Mouse (Mus musculus): Measurements from ENCODE around the gene 2510002D24Rik. TPM values are rescaled to one million over a fixed set of nuclear protein-coding genes. Genes with fewer than 3 reads are reported as not detected.

The 2510002D24Rik gene
- total RNA-seq (2021), result 10 to 100 TPM; 20.3 to 20.8 TPM

DNA sequence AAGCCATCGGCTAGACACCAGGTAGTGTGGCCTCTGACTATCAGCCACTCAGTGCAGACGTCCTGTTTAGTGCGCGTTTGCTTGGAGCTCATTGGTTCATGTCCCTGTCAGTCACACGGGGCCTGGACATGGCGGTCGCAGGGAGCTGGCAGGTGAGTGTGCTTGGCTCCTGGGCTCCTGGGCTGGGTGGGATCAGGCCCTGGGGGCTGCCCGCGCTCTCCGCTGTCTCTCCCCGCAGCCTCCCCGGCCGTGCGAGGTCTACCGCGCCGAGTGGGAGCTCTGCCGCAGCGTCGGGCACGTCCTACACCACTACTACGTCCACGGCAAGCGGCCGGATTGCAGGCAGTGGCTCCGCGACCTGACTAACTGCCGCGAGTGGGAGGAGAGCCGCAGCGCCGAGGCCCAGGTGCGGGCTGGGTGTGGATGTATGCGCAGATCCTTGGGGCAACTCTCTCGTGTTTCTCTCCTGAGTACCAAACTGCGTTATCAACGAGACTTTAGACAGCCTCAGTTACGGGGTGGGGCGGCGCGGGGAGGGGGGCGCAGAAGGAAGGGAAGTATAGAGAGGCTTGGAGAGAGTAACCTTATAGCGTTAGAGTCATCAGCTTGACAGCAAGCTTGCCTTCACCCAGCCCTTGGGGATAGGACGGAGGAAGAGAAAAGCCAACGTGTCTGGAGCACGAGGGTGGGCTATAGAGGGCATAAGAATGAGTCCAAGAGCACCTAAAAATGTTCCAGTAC is at the start of gene 2510002D24Rik, which contains the start of gene Gm28539:
TSS of gene 2510002D24Rik (plus strand) at position 111 of the 741 bp plus-strand sequence.
TSS of gene Gm28539 (plus strand) at position 117 of the 741 bp plus-strand sequence.
- intact Hi-C loops (cut with DNase I), result no loop called here
- peak; percentile 96 for DNase-seq

GRCm38 (mm10) chr16:18786652-18787051 is 49.7 kb upstream of the 2510002D24Rik start:
- intact Hi-C loops (cut with DNase I), result no loop called here
- no peak for DNase-seq

DNA sequence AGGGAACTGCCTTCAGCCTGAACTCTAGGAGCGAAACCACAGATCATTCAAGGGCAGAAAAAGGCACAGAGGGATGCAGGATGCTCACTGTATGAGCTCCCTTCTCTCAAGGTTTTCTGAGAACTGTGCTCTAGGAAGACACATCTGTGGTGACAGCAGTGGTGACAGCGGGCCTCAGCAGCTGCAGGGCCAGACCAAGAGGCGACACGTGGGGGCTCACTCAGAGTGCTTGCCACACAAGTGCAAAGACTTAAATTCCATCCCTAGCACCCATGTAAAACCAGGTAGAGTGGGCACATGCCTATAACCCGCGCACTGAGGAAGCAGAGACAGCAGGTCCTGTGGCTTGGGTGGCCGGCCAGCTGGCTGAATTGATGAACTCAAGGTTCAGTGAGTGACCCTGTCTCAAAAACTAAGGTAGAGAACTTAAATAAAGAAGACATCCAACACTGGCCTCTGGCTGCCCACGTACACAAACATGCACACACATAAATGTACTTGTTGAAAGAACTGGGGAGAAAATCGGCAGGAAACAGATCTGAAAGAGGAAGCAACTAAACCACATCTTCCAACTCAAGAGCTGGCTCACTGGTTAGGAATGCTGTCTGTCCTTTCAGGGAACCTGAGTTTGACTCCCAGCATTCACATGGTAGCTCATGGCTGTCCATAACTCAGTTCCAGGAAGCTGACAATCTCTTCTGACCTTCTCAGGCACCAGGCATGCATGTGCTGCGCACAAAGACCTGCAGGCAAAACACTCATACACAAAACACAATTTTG is 47.6 kb upstream of the 2510002D24Rik start:
- no peak for DNase-seq
- intact Hi-C loops (cut with DNase I), result no loop called here

GRCm38 (mm10) chr16:18795223-18795899 is 41.0 kb upstream of the 2510002D24Rik start:
- intact Hi-C loops (cut with DNase I), result loop anchor here (5.0 to 10.0 kb wide), 3 partner anchors 78 to 351 kb away; partner anchors contain the start of genes Gm49601 and Sept5
- no peak for DNase-seq

DNA sequence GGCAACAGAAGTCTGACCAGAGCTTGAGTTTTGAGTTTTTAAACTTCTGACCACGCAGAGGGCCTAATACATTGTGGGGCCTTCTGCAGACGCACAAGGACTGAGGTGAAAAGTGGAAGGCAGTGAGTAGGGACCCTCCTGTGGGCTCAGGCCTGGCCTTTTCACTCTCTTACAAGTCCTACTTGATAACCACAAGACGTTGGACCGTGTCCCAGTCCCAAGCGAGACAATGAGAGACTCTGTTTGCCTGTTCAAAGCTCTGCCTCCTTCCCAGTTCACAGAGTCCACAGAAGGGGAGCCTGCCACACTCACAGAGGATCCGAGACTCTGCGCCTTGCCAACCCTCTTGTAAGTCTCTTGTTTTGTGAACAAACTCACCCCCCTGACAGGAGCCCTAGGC is 39.7 kb upstream of the 2510002D24Rik start:
- no peak for DNase-seq

DNA sequence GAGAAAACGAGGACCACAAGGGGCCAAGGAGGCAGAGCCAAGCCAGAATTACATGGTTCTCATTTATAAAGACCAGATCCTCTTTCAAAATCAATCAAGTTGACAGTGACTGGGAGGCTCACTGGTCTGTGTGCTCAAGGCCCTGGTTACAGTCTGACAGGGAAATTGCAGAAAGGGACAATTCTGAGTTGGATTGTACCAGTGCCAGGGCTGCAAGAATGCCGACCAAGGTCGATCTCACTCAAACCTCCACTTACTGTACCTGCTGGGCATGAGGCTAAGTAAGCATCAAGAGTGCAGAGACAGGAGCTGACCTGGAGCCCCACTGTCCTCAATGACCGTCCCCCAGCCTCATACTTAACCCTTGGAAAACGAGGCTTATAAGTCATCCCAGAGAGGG is 38.2 kb upstream of the 2510002D24Rik start:
- DNase-seq, result no peak
- intact Hi-C loops (cut with DNase I), result loop anchor here (5.0 to 10.0 kb wide), 3 partner anchors 81 to 353 kb away; partner anchors contain the start of genes Gm49601 and Sept5

More for the DNA sequence above, 39.7 kb upstream of the 2510002D24Rik start:
- intact Hi-C loops (cut with DNase I), result loop anchor here (5.0 to 10.0 kb wide), 3 partner anchors 79 to 352 kb away; partner anchors contain the start of genes Gm49601 and Sept5

GRCm38 (mm10) chr16:18798841-18799240 is 37.5 kb upstream of the 2510002D24Rik start:
- intact Hi-C loops (cut with DNase I), result loop anchor here (1.0 to 10.0 kb wide), 4 partner anchors 82 to 354 kb away; partner anchors contain the start of genes Gm49601 and Sept5
- peak; percentile 48 to 66 for DNase-seq

GRCm38 (mm10) chr16:18805746-18806145 is 30.6 kb upstream of the 2510002D24Rik start:
- intact Hi-C loops (cut with DNase I), result no loop called here
- no peak for DNase-seq

- DNase-seq, result no peak
- intact Hi-C loops (cut with DNase I), result no loop called here
These were observed 27.4 kb upstream of the 2510002D24Rik start for GRCm38 (mm10) chr16:18809001-18809400.

GRCm38 (mm10) chr16:18811032-18811431 is 25.3 kb upstream of the 2510002D24Rik start:
- no peak for DNase-seq
- intact Hi-C loops (cut with DNase I), result no loop called here

DNA sequence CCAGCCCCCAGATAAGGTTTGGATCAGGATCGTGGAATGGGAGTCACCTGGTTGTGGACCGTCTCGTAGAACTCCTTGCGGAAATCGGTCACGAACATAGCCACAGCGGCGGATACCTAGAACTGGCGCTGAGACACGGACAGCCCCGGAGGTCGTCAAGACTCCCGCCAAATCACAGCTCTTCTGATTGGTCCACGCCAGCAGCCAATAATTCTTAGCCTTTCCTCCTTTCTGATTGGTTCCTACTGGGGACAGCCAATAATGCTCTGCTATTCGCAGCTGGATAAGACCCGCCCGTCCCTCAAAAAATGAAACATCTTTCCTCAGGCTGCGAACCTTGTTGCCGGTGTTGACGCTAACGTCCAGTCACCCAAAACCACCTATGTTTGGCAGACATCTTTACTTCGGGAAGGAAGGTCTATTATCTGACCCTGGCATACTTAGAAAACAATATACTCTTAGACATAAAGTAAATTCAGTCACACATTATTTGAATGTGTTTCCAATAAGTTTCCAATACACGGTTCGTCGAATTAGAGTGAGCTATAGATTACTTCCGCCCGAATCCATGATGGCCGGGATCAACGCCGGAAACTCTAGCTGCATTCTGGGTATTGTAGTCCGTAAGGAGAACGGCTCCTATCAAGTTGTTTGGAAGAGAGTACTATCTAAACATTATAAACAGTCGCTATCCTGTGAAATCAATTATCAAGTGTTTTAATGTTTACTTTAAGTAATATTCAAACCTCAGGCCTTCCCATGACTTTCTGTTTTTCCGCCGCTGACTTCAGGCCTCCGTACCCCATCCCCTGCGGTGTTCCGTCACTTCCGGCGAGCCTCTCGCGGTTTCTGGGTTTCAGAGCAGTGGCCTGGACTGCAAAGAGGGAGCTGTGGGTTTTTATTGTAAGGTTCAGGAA is 24.7 kb upstream of the 2510002D24Rik start, which contains the start of the genes Ufd1 and Cdc45:
TSS of gene Ufd1 (plus strand) at position 312 of the 917 bp plus-strand sequence.
TSS of gene Cdc45 (minus strand) at position 520 of the 917 bp plus-strand sequence.
- intact Hi-C loops (cut with DNase I), result loop anchor here (2.0 kb wide), 1 partner anchor 65 kb away; the partner anchor contains the start of genes Hira and Mrpl40
- peak; percentile 93 to 95 for DNase-seq

DNA sequence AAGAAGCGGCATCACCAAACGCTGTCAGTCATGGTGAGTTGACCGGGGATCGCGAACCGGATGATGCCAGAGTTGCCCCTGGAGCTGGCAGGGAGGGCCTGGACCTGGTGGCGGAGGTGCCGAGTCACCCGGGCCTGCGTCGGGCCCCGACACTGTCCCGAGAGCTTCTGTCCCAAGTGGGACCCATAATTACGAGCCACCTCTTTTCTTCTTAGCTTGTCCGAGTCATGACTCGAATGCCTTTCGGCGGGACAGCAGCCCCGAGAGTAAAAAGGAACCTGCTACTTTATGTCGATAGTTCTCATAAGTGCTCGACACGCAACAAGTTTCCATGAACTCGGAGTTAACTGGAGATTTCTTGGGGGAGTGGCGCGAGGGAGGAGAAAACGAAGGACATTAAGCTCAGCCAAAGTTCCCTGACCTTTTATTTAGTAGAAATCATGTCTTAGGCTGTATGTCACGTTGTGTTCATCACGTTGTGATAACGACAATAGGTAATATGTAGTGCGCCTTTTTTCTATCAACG is 23.9 kb upstream of the 2510002D24Rik start:
- no peak for DNase-seq
- intact Hi-C loops (cut with DNase I), result loop anchor here (2.0 kb wide), 1 partner anchor 64 kb away; the partner anchor contains the start of genes Hira and Mrpl40

- intact Hi-C loops (cut with DNase I), result no loop called here
- DNase-seq, result no peak
These were observed 14.0 kb upstream of the 2510002D24Rik start for GRCm38 (mm10) chr16:18822356-18822755.

- intact Hi-C loops (cut with DNase I), result no loop called here
- no peak for DNase-seq
These were observed 13.5 kb upstream of the 2510002D24Rik start for GRCm38 (mm10) chr16:18822925-18823324.

- intact Hi-C loops (cut with DNase I), result no loop called here
- DNase-seq, result no peak
These were observed 7.7 kb upstream of the 2510002D24Rik start for GRCm38 (mm10) chr16:18828630-18829029.

DNA sequence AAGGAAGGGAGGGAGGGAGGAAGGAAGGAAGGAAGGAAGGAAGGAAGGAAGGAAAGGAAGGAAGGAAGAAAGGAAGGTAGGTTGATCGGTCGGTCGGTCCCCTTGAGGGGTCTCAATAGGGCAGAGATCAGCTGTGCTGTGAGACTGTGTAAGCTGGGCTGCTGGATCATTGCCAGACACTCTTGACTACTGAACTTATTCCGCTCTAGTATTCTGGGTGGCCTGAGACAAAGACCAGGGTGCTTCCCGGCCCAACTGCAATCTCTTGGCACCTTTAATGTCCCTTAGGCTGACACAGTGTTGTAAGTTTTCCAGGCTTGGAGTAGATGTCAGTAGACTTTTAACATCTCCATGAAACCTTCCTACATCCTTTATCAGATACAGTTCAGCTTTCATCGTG is 7.3 kb upstream of the 2510002D24Rik start:
- intact Hi-C loops (cut with DNase I), result no loop called here
- DNase-seq, result no peak

GRCm38 (mm10) chr16:18833486-18833885 is 2.9 kb upstream of the 2510002D24Rik start:
- no peak for DNase-seq
- intact Hi-C loops (cut with DNase I), result no loop called here

GRCm38 (mm10) chr16:18836073-18836467 is 308 bp upstream of the 2510002D24Rik start:
- intact Hi-C loops (cut with DNase I), result no loop called here
- no peak for DNase-seq

DNA sequence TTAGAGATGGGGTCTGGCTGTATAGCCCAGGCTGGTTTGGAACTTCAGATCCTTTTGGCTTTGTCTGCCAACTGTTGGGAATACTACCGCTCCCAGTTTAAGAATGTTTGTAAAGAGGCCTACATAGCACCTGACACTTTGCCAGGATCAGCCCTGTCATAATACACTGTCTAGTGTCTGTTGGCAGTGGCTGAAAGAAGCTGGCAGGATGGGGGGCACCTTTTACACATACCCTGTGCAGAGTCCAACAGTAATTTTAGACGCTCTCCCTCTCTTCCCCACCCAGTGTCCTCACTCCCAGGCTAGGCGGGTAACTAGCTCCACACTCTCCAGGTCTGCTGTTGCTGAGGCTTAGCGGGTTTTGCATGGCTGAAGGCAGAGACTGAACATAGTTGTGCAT is 2.0 kb downstream of the 2510002D24Rik start:
- intact Hi-C loops (cut with DNase I), result no loop called here
- peak; percentile 21 to 23 for DNase-seq

Measured in heart, postnatal 10 days (tissue).